Mouse (Mus musculus) B cell, adult 62 days (primary cell): ENCODE measurements around the gene Cygb. TPM values are rescaled to one million over a fixed set of nuclear protein-coding genes. Genes with fewer than 3 reads are reported as not detected.

Source experiments
- total RNA-seq: library from RNA; stranded (reverse); gene quantifications from 4 replicates; pipeline ENCODE4 v1.2.4, GENCODE M21; 2023

Gene Cygb
- not detected in 4 replicates for total RNA-seq

DNA sequence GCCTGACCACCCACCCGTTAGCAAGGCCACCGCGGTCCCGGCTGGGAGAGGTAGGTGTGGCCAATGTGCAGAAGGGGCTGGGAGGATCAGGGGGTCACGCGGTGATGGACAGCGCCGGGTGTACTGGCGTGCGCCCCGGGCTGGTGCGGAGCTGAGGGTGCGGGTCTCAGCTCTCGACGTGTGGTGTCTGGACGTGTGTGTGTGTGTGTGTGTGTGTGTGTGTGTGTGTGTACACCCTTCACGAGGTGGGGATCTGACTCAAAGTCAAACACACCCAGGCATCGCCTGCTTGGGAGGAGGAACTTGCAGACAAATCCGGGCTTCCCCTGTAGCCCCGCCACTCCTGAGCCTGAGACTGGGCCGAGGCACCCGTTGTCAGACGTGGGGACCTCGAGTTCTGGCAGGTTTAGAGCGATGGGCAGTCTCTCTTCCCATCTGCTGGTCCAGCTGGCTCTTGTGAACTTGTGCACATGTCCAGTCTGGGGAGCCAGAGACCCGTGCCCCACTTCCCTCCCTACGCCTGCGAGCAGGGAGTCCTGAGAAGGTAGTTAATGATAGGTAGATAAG is at the start of gene Cygb:
Gene Cygb, minus strand, starts transcription at position 59 of the 567 bp plus-strand sequence.

GRCm38 (mm10) chr11:116653234-116653633 is 879 bp downstream of the Cygb start, which contains the start of gene Prcd:
Prcd (plus strand) TSS chr11:116653534.

GRCm38 (mm10) chr11:116626299-116627071 is 27.6 kb downstream of the Cygb start, which contains the start of gene Rhbdf2:
Rhbdf2 (minus strand) TSS chr11:116627019.

Other genes with a start within 250 kb of the Cygb start
- gene Rnf157, start 241.3 kb downstream of the Cygb start, total RNA-seq, result 45.1 to 57.7 TPM (median 48.2 TPM) in 4 replicates
- 75.7 to 83.7 TPM (median 81.5 TPM) in 4 replicates for gene Ubald2, start 220.2 kb downstream of the Cygb start, total RNA-seq
- not detected in 4 replicates for gene Qrich2, start 188.1 kb downstream of the Cygb start, total RNA-seq
- gene Prpsap1, start 160.1 kb downstream of the Cygb start, total RNA-seq, result 78.9 to 96.3 TPM (median 86.4 TPM) in 4 replicates
- gene Sphk1, start 123.4 kb downstream of the Cygb start, total RNA-seq, result 0.24 to 0.78 TPM (median 0.37 TPM) in 4 replicates
- gene Ube2o, start 72.9 kb downstream of the Cygb start, total RNA-seq, result 20.7 to 31.3 TPM (median 27.4 TPM) in 4 replicates
- gene Aanat, start 67.9 kb downstream of the Cygb start, total RNA-seq, result not detected in 4 replicates
- 83.2 to 91.5 TPM (median 87.7 TPM) in 4 replicates for gene Rhbdf2, start 27.3 kb downstream of the Cygb start, total RNA-seq
- gene Prcd, start 779 bp downstream of the Cygb start, total RNA-seq, result not detected in 4 replicates
- not detected in 4 replicates for gene St6galnac1, start 121.2 kb upstream of the Cygb start, total RNA-seq
- 0.41 to 1.1 TPM in 2 of 4 replicates, not detected in the others for gene Mxra7, start 173.7 kb upstream of the Cygb start, total RNA-seq
- gene Mettl23, start 189.0 kb upstream of the Cygb start, total RNA-seq, result 65.7 to 78.8 TPM (median 69.4 TPM) in 4 replicates
- 66.4 to 77.8 TPM (median 70.9 TPM) in 4 replicates for gene Jmjd6, start 189.1 kb upstream of the Cygb start, total RNA-seq
- 17.8 to 23.4 TPM (median 21.4 TPM) in 4 replicates for gene Mfsd11, start 198.1 kb upstream of the Cygb start, total RNA-seq
- 333 to 359 TPM (median 355 TPM) in 4 replicates for gene Srsf2, start 198.8 kb upstream of the Cygb start, total RNA-seq